Mouse (Mus musculus) limb, embryonic 14.5 days (tissue): ENCODE data around the gene Gm44965. TPM values are rescaled to one million over a fixed set of nuclear protein-coding genes. Genes with fewer than 3 reads are reported as not detected.

Experiments
- ATAC-seq: fragments of 200-750 bp; cut with Nextera tagmentation; 2 replicates; pipeline ENCODE4 v1.8.0; 2017; ENCODE audit warnings: low read depth, moderate number of reproducible peaks, moderate TSS enrichment; ENCODE audit not compliant: low FRiP score
- DNase-seq: peaks from one replicate; pipeline ENCODE4 v3.0.0-alpha.2; 2015; ENCODE audit warnings: low spot score
- H3K27ac ChIP-seq: fragments of 300-500 bp; sonication (generic); replicated peaks from 2 replicates; pipeline ENCODE4 v1.5.1; 2014; ENCODE audit warnings: low read depth, mild to moderate bottlenecking, low read length, moderate library complexity, mixed read lengths
- H3K27me3 ChIP-seq: fragments of 300-500 bp; sonication (generic); 2 replicates; pipeline ENCODE4 v1.6.1; 2014; ENCODE audit warnings: low read length, mixed read lengths; ENCODE audit not compliant: control insufficient read depth, insufficient read depth
- H3K36me3 ChIP-seq: fragments of 300-500 bp; sonication (generic); 2 replicates; pipeline ENCODE4 v1.6.1; 2014; ENCODE audit warnings: mild to moderate bottlenecking, low read length, moderate library complexity, mixed read lengths; ENCODE audit not compliant: control insufficient read depth, insufficient read depth
- H3K4me1 ChIP-seq: fragments of 300-500 bp; sonication (generic); 2 replicates; pipeline ENCODE4 v1.6.1; 2014; ENCODE audit warnings: antibody characterized with exemption, low read length, mixed read lengths; ENCODE audit not compliant: control insufficient read depth, insufficient read depth
- H3K4me2 ChIP-seq: fragments of 300-500 bp; sonication (generic); replicated peaks from 2 replicates; pipeline ENCODE4 v1.6.1; 2014; ENCODE audit warnings: low read depth, mild to moderate bottlenecking, low read length, moderate library complexity; ENCODE audit not compliant: severe bottlenecking
- H3K4me3 ChIP-seq: fragments of 300-500 bp; sonication (generic); replicated peaks from 2 replicates; pipeline ENCODE4 v1.5.1; 2014; ENCODE audit warnings: low read length
- H3K9ac ChIP-seq: fragments of 300-500 bp; sonication (generic); 2 replicates; pipeline ENCODE4 v1.6.1; 2014; ENCODE audit warnings: mild to moderate bottlenecking, low read depth, low read length, moderate library complexity; ENCODE audit not compliant: severe bottlenecking
- H3K9me3 ChIP-seq: fragments of 300-500 bp; sonication (generic); 2 replicates; pipeline ENCODE4 v1.6.1; 2016; ENCODE audit warnings: low read length; ENCODE audit not compliant: control insufficient read depth
- POLR2A ChIP-seq: fragments of 200-500 bp; IDR thresholded peaks from 2 replicates; pipeline ENCODE4 v1.8.0; 2012; ENCODE audit warnings: inconsistent platforms, mild to moderate bottlenecking, moderate library complexity, borderline replicate concordance; ENCODE audit not compliant: insufficient read depth, insufficient read length; ENCODE audit errors: extremely low read depth
- WGBS: fragments of 180-500 bp; shearing (Covaris S2); extraction: QIAGEN DNeasy Blood & Tissue Kit; methylation state at CpG from one replicate; pipeline ENCODE4 v1.1.7; 2014; 5-methylcytosine and 5-hydroxymethylcytosine counted together
- polyA plus RNA-seq, 2 experiments: library from polyadenylated mRNA; depleted of rRNA in 1 of 2; stranded (reverse) in 1 of 2; unstranded in 1 of 2; fragments of >200 nt; fragmentation: Nextera tagmentation in 1 of 2; extraction: Ambion mirVana in 1 of 2; gene quantifications; 2 replicates each; pipeline versions ENCODE4 v1.2.1 to v1.2.3; 2012 to 2014

Gm44965 gene
- polyA plus RNA-seq, 2 experiments, result not detected

DNA sequence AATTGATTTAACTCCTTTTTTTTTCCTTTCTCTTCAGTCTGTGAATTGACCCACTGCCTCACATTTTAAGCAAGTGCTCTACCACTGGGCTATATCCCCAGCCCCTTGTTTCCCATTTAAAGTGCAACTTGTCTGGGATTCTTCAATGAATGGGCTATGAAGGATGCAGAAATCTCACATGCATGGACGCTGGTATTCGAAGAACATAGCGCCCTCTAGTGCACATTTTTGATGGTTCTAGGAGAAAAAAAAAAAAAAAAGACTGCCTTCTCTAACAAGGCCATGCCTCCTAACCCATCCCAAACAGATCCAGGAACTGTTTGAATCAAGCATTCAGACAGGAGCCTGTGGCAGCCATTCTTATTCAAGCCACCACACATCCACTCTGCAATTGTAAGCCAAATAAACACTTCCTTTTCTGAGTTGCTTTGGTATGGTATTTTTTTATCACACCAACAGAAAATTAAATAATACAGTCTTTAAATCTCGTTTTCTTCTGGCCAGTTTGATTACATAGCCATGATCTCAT lies 49.1 kb downstream of the Gm44965 start:
- Histone ChIP-seq H3K4me1 (no peaks in the 10 kb centered on the region), H3K4me2 (no peak overlapping the region), H3K27ac (no peak overlapping the region), H3K36me3 (no peaks in the 10 kb centered on the region), H3K9ac (no peak overlapping the region), H3K4me3 (no peak overlapping the region), H3K27me3 (no peaks in the 10 kb centered on the region), H3K9me3 (no peaks in the 10 kb centered on the region)
- no peak for TF ChIP-seq POLR2A
- WGBS, result 21% methylated on average over 4 of the region's 4 CpGs
- DNase-seq (peak; percentile 84), ATAC-seq (no peak)

DNA sequence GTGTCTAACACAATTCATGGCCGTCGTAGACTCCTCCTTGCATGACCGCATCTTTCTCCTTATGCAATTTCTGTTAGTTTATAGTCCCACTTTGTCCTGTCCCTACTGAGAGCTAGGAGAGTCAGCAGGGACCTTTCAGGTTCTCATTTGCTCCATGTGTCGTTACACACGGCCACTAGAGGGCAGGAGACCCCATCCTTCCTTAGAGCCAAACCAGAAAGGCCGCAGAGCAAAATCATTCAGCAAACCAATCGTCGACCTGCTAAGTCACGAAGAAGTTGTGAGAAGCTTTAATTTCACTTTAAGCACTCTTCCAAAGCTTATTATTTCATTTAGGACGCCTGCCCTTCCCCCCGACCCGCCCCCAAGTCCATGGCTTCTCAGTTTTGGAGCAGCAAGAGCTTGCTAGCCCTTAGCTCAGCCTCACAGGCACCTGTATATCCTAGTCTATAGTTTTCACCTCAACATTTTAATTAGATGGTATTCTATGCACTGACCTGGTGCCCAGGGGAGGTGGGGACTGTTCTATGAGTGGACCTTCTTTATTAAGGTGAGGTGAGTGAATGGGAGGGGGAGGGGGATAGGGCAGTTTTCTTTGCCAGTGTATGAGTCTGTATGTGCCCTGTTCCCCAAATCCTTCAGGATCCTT lies 52.0 kb downstream of the Gm44965 start:
- Histone ChIP-seq H3K27me3 (no peaks in the 10 kb centered on the region), H3K9ac (no peak overlapping the region), H3K36me3 (no peaks in the 10 kb centered on the region), H3K4me1 (no peaks in the 10 kb centered on the region), H3K4me3 (no peak overlapping the region), H3K27ac (no peak overlapping the region), H3K4me2 (no peak overlapping the region), H3K9me3 (no peaks in the 10 kb centered on the region)
- whole genome bisulfite sequencing, result 15% methylated on average over 12 of the region's 12 CpGs
- no peak for TF ChIP-seq POLR2A
- ATAC-seq, result no peak
- DNase-seq, result peak; percentile 57

DNA sequence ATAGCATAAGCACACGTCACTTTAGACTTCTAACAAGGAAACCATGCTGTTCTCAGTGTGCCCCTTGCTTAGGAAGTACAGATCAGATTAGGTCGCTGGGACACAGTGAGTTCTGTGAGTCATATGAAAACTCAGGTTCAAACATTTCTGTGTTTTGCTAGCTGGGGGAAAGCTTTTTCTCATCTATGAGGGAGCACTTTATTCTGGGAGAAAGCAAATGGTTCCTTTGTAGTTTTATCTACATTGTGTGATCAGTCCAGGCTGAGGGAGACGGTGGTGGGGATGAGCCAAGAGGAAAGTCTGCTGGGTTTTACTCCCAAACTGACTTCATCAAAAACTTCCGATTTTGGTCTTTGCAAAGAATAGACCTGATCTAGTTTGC lies 52.6 kb downstream of the Gm44965 start:
- TF ChIP-seq POLR2A, result no peak
- no peak overlapping the region for H3K4me2 ChIP-seq
- DNase-seq, result no peak
- no peaks in the 10 kb centered on the region for H3K9me3 ChIP-seq
- WGBS, result 78% methylated on average over 4 of the region's 4 CpGs
- no peaks in the 10 kb centered on the region for H3K36me3 ChIP-seq
- H3K27ac ChIP-seq, result no peak overlapping the region
- no peaks in the 10 kb centered on the region for H3K27me3 ChIP-seq
- no peak for ATAC-seq
- no peaks in the 10 kb centered on the region for H3K4me1 ChIP-seq
- no peak overlapping the region for H3K4me3 ChIP-seq
- H3K9ac ChIP-seq, result no peak overlapping the region

DNA sequence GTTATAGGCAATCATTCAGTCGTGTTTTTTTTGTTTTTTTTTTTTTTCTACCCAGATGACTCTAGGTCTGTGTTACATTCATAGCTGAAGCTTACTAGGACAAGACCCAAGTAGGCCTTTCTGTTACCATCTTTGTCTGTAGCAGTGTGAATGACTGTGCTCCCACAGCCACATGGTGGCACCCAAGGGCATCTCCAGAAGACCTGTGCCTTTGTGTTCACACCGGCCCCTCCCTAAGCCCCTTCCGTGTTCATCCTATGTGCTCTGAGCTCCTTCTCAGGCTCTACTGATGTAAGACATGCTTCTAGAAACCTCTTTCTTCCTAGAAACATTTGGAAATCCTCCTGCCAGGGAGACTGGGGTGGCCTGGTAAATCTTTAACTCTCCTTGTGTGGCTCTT lies 53.3 kb downstream of the Gm44965 start, which contains the start of gene Gimap8:
Gimap8 (plus strand) TSS at position 240 of the 400 bp plus-strand sequence.
- TF ChIP-seq POLR2A, result no peak
- Histone ChIP-seq H3K36me3 (no peaks in the 10 kb centered on the region), H3K4me2 (no peak within 1 kb of the TSS), H3K27me3 (no peaks in the 10 kb centered on the region), H3K4me1 (no peaks in the 10 kb centered on the region), H3K9ac (no peak within 1 kb of the TSS), H3K9me3 (no peaks in the 10 kb centered on the region), H3K27ac (no peak within 1 kb of the TSS), H3K4me3 (no peak within 1 kb of the TSS)
- no peak for DNase-seq
- ATAC-seq, result no peak
- WGBS, result 49% methylated on average over 3 of the region's 3 CpGs

DNA sequence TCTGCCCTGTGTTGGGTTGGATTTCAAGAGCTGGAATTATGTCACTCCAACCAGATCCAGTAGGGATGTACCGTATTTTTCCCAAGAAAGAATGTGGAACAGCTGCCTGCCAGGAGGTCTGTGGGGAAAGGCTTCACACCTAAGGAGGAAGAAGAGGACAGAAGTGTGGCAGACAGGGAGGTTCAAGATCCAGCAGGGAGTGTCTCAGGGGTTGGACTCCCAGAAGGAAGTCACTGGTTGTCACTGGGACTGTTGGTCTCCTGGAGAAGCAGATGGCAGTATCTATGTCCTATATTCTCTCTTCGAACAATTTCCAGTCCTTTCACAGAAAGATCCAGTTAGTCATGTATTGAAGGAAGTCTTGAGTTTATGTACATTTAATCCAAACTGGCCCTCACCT lies 53.9 kb downstream of the Gm44965 start:
- ATAC-seq (no peak), DNase-seq (no peak)
- 79% methylated on average over 2 of the region's 2 CpGs for WGBS
- Histone ChIP-seq H3K4me2 (no peak overlapping the region), H3K9me3 (no peaks in the 10 kb centered on the region), H3K4me3 (no peak overlapping the region), H3K4me1 (no peaks in the 10 kb centered on the region), H3K36me3 (no peaks in the 10 kb centered on the region), H3K9ac (no peak overlapping the region), H3K27me3 (no peaks in the 10 kb centered on the region), H3K27ac (no peak overlapping the region)
- TF ChIP-seq POLR2A, result no peak
